Mouse (Mus musculus): ENCODE measurements around the gene Etfrf1.

Gene Etfrf1

DNA sequence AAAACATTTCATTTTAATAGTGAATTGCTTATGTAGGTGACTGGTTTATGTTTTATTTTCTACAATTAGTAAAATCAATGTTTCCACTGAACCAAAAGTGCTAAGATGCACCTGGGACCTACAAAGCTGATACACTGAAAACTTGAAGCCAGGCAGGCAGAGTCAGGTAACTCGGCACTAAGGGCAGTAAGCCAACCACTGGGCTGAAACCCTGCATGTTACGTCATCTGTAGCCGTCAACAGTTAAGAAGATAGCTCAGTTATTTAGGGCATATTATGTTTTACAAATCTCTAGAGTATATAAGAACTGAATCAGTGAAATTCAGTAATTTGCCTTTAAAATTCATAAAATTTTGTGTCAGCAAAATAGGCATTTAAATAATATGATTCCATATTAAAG lies 15.4 kb downstream of the Etfrf1 start:
- DNase-seq: peak; percentile 15 to 29

DNA sequence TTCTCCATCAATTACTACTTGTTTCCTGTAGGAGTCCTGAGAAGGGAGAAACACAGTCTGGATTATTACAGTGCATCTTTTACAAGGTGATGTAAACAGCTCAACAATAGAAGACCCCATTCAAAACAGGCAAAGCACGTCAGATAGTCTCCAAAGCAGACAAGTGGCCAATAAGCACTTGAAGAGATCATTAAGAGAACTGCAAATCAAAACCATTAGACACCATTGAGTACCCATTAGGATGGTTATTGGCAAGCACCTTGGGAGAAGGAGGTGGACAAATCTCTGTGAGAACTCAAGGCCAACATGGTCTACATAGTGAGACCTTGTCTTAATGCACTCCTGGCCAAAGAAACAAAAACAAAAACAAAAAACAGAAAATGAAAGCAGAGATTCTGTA lies 23.5 kb downstream of the Etfrf1 start:
- DNase-seq: no peak

DNA sequence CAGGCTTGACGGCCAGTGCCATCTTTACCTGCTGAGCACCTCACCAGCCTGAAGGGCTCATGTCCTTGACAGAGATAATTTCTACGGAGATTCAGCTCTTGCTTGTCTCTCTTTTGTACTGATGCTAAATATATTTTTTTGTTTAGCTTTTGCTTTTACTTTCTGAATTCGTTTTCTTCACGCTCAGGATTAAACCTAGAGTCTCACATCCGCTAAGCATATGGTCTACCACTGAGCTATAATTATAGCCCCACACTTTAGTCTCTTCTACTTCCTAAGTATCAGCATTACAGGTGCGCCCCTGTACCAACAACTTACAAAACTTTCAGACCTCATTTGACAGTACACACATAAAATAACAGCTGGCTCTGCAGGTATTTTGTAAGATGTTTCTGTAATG lies 24.4 kb downstream of the Etfrf1 start:
- no peak for DNase-seq

DNA sequence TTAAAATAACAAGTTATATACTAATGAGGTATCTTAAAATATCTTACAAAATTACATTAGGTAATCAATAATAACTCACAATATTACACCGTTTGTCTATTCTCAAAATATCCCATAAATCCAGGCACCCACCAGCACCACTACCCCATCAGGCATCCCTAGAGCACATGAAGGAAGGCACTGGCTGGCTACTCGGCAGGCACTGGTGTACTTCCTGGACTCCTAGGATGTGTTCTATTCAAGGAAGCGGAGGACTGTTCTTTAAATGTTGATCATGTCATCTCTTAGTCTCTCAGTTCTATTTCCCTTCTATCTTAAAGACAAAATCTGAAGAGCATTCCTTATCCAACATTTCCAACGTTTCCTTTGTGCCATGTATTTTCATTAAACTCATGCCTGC lies 26.2 kb downstream of the Etfrf1 start:
- DNase-seq: no peak

DNA sequence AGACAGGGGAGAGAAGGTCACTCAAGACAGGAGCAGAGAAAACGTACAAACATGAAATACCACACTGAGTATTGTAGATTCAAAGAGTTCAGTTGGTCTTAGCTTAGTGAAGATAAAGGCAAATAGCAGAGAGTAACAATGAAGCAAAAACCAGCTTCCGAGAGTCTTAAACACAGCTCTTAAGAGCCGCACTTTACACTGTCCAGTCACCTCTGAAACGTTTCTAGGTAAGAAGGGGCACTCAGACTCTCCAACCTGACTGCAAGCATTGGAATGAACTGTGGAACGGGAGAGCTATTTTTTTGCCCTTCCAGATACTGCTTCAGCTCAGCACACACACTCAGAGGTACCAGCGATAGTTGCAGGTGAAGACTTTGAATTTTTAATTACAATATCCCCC lies 29.4 kb downstream of the Etfrf1 start:
- no peak for DNase-seq

DNA sequence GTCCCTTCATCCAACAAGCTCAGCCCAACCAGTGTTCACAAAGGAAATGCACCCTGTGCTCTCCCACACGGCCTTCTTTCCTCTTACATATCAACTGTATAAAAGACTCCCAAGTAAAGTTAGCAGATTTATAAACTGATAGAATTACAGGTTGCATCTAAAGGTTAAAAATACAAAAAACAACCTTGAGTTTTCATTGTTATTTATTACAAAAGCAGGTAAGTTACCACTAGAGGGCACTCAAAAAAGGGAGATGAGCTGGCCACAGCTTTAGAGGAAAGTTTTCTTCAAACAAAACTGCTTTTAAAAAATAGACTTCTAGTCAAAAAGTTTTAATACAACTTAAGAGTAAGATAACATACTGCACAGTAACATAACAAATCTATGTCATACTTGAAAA lies 31.6 kb downstream of the Etfrf1 start:
- peak in 1 of 2 experiments; percentile 57 for DNase-seq

DNA sequence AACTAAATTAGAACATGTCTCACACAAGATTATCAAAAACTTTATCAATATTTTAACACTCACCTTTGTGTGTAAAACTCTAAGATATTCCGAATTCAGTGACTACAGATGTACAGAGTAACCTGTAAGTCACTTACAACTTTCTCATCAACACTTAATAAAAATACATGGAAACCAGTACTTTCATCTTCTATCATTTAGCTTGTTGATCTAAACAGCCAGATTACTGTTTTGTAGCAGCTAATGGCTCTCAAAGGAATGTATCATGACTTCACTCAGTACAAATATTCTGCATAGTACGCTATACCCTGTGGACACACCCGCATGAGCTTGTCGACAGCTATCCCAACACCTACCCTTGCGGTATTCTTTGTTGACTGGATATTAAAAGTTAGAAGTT lies 35.9 kb downstream of the Etfrf1 start:
- DNase-seq: no peak

DNA sequence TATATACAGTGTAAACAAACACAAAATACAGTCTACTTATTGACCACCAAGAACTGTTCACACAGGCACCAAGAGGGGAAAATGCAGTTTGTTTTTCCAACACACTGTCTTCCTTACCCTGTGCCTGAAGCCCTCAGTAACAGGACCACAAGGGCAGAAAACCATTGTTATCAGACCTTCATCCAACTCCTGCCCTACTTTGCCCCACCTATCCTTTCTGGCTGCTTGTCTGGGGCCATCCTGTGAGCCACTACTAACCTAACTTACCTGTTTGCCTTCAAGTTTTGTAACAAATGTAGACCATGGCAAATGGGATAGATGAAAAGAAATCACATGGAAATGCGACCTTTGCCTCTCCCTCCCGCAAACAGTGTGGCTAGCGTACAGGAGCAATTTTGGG lies 37.0 kb downstream of the Etfrf1 start:
- DNase-seq: no peak

DNA sequence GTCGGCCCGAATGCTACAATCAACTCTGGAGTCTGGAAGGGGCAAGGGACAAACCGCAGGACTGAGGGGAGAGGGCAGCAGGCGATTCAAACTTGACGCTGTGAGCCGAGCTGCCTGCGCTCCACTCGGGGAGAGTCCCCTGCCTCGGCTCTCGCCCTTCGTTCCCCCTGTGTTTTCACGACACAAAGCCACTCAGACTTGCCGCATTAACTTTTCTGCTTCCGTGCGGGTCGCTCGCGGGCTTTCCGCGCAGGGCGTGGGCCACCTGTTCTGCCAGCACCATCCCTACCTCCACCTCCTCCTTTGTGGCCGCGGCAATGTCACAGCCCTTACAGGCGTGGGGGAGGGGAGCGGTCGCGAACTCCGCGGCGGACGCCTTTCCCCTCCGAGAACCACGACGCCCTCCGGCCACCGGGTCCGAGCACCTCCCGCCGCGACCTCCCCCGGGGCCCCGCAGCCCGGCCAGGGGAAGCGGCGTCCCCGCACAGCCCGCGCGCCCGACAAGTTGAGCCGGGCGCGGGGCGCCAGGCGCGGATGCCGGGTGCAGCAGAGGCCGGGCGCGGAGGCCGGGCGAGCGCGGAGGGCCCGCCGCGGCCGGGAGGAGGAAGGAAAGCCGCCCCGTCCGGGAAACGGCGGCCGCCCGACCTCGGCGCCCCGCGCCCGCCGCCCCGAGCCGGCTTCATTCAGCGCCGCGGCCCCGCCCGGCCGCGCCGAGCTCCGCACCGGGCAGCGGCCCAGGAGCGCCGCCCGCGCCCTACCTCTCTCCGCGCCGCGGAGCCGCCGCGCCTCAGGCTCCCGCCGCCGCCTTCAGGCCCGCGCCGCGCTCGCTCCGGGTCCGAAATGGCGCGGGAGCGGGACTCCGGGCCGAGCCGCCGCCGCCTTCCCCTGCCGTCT lies 38.6 kb downstream of the Etfrf1 start:
- DNase-seq: peak; percentile 81

DNA sequence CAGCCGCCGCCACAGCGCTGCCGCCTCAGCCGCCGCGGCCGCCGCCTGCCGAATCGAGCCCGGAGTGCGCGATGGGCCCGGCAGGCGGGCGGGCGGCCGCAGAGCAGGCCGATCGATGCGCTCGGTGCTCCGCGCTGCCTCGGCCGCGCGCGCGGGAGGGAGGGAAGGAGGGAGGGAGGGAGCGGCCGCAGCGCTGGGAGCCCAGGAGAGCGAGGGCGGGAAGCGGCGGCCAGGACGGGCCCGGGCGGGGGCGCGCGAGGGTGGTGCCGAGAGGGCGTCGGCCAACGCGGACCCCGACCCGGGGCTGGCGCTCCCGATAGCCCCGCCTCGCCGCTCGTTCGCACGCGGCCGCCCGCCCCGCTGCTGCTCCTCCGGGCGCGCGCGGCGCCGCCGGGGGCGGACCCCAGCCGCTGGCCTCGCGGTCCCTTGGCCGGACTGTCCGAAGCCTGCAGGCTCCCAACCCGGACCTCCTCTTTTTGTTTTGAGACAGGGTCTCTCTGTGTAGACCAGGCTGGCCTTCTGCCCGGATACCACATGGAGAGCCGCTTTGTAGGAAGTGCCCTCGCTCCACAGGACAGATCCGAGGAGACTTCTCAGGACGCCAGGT lies 39.4 kb downstream of the Etfrf1 start, which contains the start of gene Kras:
TSS of gene Kras (minus strand) at position 55 of the 607 bp plus-strand sequence.
- peak; percentile 94 to 97 for DNase-seq

DNA sequence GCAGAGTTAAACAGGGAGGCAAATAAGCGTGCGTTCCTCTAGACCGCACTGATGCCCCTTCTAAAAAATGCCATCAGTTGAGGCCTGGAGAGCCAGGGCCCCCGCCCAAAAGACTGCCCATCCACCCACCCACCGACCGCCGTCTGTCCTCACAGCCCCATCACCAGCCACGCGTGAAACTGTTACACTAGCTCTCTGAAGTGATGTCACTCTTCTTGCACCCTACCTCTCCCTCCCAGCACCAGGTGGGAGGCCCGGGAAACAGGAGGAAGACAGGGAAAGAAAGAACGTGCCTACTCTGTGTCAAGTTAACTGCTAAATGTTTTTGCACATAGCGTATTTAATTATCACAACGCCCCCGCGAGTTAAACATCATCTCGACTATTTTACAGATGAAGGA lies 39.9 kb downstream of the Etfrf1 start:
- peak; percentile 71 to 76 for DNase-seq

DNA sequence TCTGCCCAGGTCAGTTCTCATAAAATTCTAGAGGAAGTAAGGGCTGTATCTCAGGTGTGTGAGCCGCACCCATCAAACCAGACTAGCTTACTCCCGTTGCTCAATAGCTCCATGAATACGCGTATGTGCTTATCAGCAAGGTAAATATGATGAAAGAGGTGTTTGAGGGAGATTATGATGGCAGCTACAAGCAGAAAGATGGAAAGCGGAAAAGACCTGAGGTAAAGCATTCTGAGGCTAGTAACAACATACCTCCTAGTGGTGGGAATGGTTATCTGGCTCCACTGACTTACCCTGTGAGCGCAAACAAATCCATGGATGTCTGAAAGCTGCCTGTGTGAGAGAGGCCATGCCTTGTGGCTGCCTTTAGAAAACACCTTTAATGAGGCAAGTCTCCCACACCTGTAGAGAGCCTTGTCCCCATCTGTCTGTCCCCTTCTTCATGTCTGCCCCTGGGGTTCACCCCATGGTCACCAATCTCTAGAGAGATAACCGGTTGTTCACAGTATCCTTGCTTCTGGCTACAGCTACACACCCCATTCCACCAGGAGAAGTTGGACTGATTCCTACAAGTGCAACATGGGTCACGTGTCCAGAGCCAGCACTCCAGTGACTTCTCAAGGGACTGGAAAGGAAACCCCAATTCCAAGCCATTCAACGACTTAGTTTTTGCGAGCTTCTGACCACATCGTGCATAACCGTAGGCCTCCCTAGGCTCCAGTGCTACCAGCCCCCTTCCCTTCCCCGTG lies 45.2 kb downstream of the Etfrf1 start:
- DNase-seq: no peak

DNA sequence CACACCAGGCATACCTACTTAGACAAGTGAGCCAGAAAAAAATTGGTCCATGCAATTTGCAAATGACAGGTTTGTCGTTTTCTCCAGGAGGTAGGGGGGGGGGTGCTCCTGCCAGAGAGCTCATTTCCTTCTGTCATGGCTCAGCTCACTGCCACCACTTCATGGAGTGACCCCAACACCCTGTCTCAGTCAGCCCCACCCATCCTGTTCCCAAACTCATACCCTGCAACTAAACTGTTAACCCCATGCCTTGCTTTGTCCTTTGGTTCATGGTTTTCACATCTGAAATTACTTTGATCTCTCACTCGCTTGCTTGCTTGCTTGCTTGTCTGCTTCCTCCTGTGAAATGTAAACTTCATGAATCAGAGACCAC lies 45.8 kb downstream of the Etfrf1 start:
- no peak for DNase-seq

DNA sequence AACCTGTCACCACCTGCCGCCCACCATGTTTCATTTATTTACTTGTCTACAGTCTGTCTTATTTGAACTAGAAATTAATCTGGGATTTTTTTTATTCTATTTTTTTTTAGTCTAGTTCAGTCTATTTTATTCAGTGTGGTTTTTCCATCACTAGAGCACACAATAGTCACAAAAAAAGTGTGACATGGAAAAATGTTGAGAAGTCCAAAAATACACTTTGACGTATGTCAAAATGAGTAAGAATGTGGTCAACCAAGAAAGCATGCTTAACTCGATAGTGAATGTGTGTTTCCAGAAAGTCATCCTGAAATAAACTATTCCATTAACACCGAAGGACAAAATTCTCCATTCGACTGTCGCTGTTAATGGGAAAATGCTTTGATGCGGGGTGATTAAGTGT lies 51.4 kb downstream of the Etfrf1 start:
- DNase-seq: no peak
